Mouse (Mus musculus) lung, postnatal 0 days (tissue): Measurements from ENCODE around the gene Zp3. TPM values are rescaled to one million over a fixed set of nuclear protein-coding genes. Genes with fewer than 3 reads are reported as not detected.

Source experiments
- ATAC-seq: fragments of 200-750 bp; cut with Nextera tagmentation; 2 replicates; pipeline ENCODE4 v1.8.0; 2017; ENCODE audit warnings: moderate library complexity
- DNase-seq: peaks from one replicate; pipeline ENCODE4 v3.0.0-alpha.2; 2016; ENCODE audit warnings: low spot score
- H3K27ac ChIP-seq: fragments of 300-500 bp; sonication (generic); 2 replicates; pipeline ENCODE4 v1.5.1; 2014; ENCODE audit warnings: antibody characterized with exemption, mild to moderate bottlenecking, low read length, mixed read lengths
- H3K27me3 ChIP-seq: fragments of 300-500 bp; sonication (generic); replicated peaks from 2 replicates; pipeline ENCODE4 v1.6.1; 2014; ENCODE audit warnings: low read length, mixed read lengths; ENCODE audit not compliant: insufficient read depth
- H3K36me3 ChIP-seq: fragments of 300-500 bp; sonication (generic); 2 replicates; pipeline ENCODE4 v1.6.1; 2014; ENCODE audit warnings: low read length, mixed read lengths; ENCODE audit not compliant: insufficient read depth
- H3K4me1 ChIP-seq: fragments of 300-500 bp; sonication (generic); 2 replicates; pipeline ENCODE4 v1.6.1; 2014; ENCODE audit warnings: antibody characterized with exemption, low read depth, low read length, mixed read lengths; ENCODE audit not compliant: insufficient read depth
- H3K4me2 ChIP-seq: fragments of 300-500 bp; sonication (generic); replicated peaks from 2 replicates; pipeline ENCODE4 v1.6.1; 2014; ENCODE audit warnings: low read depth, mild to moderate bottlenecking, low read length, moderate library complexity, mixed read lengths
- H3K4me3 ChIP-seq: fragments of 300-500 bp; sonication (generic); 2 replicates; pipeline ENCODE4 v1.5.1; 2014; ENCODE audit warnings: low read depth, low read length
- H3K9ac ChIP-seq: fragments of 300-500 bp; sonication (generic); replicated peaks from 2 replicates; pipeline ENCODE4 v1.6.1; 2014; ENCODE audit warnings: low read depth, mild to moderate bottlenecking
- H3K9me3 ChIP-seq: fragments of 300-500 bp; sonication (generic); 2 replicates; pipeline ENCODE4 v1.6.1; 2016; ENCODE audit warnings: low read length, mixed read lengths
- CTCF ChIP-seq: IDR thresholded peaks from 2 replicates; pipeline ENCODE4 v1.5.1; 2016; ENCODE audit warnings: antibody characterized with exemption, mild to moderate bottlenecking
- EP300 ChIP-seq: IDR thresholded peaks from 2 replicates; pipeline ENCODE4 v1.6.1; 2016; ENCODE audit warnings: antibody characterized with exemption, mild to moderate bottlenecking, control low read depth
- WGBS: fragments of 180-500 bp; shearing (Covaris S2); extraction: QIAGEN DNeasy Blood & Tissue Kit; methylation state at CpG from one replicate; pipeline ENCODE4 v1.1.7; 2014; 5-methylcytosine and 5-hydroxymethylcytosine counted together
- polyA plus RNA-seq: library from polyadenylated mRNA; unstranded; fragments of >200 nt; fragmentation: Nextera tagmentation; extraction: Ambion mirVana; gene quantifications from 2 replicates; pipeline ENCODE4 v1.2.1, GENCODE M21; 2015

The Zp3 gene
- polyA plus RNA-seq, 1 experiment from 2014 or later = 0.35 TPM

DNA sequence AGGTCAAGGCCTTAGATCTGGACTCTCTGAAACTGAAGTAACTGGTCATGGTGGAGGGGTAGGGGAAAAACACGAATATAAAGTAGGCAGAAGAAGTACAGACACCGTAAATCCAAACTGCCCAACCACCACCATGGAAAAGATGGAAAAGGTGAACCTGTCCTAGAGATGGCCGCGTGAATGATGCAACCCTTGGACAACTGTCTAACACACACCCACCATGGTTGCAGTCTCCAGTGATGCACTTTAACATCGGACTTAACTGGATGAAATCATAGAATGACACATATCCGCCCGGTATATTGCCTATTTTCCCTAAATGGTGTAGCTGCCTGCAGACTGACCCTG, 44.7 kb upstream of the Zp3 start:
- Histone ChIP-seq H3K4me1 (peaks cover 4% of the 10 kb centered on the region; the same call in 1 of the 2 replicates), H3K4me3 (0 out of 2 replicates have a peak overlapping the region, but pooled peaks have one; percentile 93), H3K36me3 (peaks cover 9% of the 10 kb centered on the region; the same call in 1 of the 2 replicates), H3K27ac (peak overlapping the region; percentile 96), H3K4me2 (peak overlapping the region; percentile 77), H3K27me3 (no peaks in the 10 kb centered on the region), H3K9me3 (no peaks in the 10 kb centered on the region), H3K9ac (no peak overlapping the region)
- ATAC-seq (peak; percentile 4), DNase-seq (no peak)
- 45% methylated on average over 7 of the region's 7 CpGs for WGBS
- TF ChIP-seq CTCF = no peak

DNA sequence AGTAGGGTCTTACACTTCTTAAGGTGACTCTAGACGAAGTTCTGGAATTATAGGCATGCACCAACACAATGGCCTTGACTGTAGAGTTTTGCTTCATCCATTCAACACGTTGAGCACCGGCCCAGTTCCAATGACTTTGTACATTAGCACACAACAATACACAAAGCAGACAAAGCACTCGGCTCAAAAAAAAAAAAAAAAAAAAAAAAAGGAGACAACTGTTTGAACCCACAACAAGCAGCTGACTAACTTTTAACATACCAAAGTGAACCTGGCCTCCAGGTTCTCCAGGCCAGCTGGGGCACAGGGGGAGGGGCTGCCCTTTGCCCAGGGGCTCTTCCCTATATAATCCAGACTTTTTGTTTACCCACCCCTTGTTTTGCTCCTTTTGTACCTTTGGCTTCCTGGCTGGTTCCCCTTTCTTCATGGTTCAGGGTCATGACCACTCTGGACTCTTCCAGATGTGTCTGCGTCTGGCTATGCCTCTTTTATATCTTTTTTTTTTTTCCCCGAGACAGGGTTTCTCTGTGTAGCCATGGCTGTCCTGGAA, 44.2 kb upstream of the Zp3 start:
- ATAC-seq = no peak

DNA sequence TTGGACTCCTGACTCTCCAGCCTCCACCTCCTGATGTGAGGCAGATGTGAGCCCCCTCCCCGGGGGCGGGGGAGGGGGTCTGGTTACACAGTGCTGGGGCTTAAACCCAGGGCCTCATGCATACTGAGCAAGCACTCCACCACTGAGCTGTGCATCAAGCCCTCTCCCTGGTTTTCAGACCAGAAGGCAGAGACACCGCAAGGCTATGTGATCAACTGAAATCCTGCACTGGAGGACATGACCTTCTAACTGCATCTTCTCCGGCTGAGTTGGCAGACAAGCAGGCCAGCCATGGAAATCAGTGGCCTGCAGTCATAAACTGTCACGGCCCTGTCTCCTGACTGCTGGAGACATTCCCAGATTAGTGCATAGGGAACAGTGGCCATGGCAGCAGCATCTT, 39.3 kb upstream of the Zp3 start:
- Histone ChIP-seq H3K4me1 (no peaks in the 10 kb centered on the region), H3K9ac (no peak overlapping the region), H3K27me3 (no peaks in the 10 kb centered on the region), H3K36me3 (no peaks in the 10 kb centered on the region), H3K4me2 (no peak overlapping the region), H3K9me3 (no peaks in the 10 kb centered on the region), H3K27ac (no peak overlapping the region), H3K4me3 (no peak overlapping the region)
- WGBS = 60% methylated on average over 5 of the region's 5 CpGs
- DNase-seq = no peak
- no peak for ATAC-seq
- TF ChIP-seq EP300 = no peak
- TF ChIP-seq CTCF = no peak

More for the DNA sequence above, 44.2 kb upstream of the Zp3 start:
- H3K27me3 ChIP-seq = no peaks in the 10 kb centered on the region
- no peak overlapping the region for H3K9ac ChIP-seq
- 72% methylated on average over 6 of the region's 6 CpGs for WGBS
- no peak overlapping the region for H3K4me2 ChIP-seq
- peaks cover 4% of the 10 kb centered on the region; the same call in 1 of the 2 replicates for H3K4me1 ChIP-seq
- TF ChIP-seq CTCF (no peak), EP300 (no peak)
- H3K36me3 ChIP-seq = peaks cover 3% of the 10 kb centered on the region; the same call in 1 of the 2 replicates
- H3K9me3 ChIP-seq = no peaks in the 10 kb centered on the region
- H3K4me3 ChIP-seq = no peak overlapping the region
- H3K27ac ChIP-seq = 0 out of 2 replicates have a peak overlapping the region, but pooled peaks have one; percentile 96
- DNase-seq = no peak

DNA sequence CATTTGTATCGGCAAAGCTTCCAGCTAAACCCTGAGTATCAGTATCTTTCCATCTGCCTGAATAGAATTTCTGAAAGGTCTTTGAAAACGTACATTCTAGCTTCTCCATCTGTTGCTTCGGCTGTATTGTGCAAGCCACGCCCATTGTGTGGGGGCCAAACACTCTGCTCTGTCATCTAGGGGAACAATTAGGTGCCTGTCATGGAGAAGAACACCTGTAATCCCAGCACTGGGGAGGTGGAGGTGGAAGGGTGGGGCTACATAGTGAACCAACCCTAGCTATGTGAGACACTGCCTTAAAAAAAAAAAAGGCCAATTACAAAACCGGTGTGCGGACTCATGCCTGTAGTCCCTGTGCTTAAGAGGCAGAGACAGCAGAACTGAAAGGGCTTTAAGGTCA, 37.2 kb upstream of the Zp3 start:
- DNase-seq = no peak
- WGBS = 68% methylated on average over 6 of the region's 6 CpGs
- Histone ChIP-seq H3K9ac (no peak overlapping the region), H3K4me2 (no peak overlapping the region), H3K4me1 (no peaks in the 10 kb centered on the region; the same call in 1 of the 2 replicates), H3K27ac (no peak overlapping the region), H3K27me3 (no peaks in the 10 kb centered on the region), H3K36me3 (no peaks in the 10 kb centered on the region), H3K4me3 (no peak overlapping the region), H3K9me3 (no peaks in the 10 kb centered on the region)
- no peak for ATAC-seq
- TF ChIP-seq EP300 = no peak
- no peak for TF ChIP-seq CTCF

DNA sequence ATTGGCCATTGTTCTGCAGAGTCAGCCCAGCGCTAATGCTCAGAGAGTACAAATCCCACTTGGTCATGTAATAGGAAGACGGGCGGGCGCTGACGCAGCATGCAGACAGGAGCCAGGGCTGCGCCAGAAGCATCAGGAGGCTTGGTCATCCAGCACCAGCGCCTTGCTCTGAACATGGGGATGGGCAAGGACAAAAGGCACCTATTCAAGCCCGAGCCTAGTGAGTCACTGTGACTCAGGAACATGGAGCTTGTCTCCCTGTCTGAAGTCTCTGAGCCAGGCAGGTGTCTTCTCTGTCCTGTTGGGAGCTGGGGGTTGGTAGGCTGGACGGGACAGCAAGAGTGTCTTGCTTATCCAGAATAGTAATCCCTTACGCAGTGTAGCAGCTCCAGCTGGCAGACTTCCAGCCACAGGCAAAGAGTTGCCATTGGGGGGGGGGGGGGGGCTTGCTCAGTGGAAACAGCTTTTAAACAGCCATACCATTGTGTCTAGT, 33.9 kb upstream of the Zp3 start:
- H3K36me3 ChIP-seq = no peaks in the 10 kb centered on the region
- TF ChIP-seq EP300 = no peak
- TF ChIP-seq CTCF = no peak
- no peaks in the 10 kb centered on the region; the same call in 1 of the 2 replicates for H3K4me1 ChIP-seq
- DNase-seq (no peak), ATAC-seq (peak; percentile 38)
- no peaks in the 10 kb centered on the region for H3K9me3 ChIP-seq
- no peak overlapping the region for H3K9ac ChIP-seq
- 38% methylated on average over 10 of the region's 10 CpGs for WGBS
- no peaks in the 10 kb centered on the region for H3K27me3 ChIP-seq
- no peak overlapping the region for H3K4me2 ChIP-seq
- no peak overlapping the region for H3K4me3 ChIP-seq
- H3K27ac ChIP-seq = no peak overlapping the region

DNA sequence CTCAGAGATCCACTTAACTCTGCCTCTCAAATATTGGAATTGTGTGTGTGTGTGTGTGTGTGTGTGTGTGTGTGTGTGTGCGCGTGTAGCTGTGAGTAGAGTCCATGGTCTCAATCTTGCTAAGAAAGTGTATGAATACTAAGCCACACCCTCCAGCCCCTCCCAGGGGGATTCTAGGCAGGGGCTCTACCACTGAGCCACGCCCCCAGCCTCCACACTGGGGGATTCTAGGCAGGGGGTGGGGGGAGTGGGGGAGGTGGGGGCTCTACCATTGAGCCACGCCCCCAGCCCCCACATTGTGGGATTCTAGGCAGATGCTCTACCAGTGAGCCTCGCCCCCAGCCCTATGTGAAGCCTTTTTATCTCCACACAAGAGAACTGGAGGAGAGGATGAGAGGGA, 33.3 kb upstream of the Zp3 start:
- no peaks in the 10 kb centered on the region; the same call in 1 of the 2 replicates for H3K4me1 ChIP-seq
- H3K27me3 ChIP-seq = no peaks in the 10 kb centered on the region
- no peak for TF ChIP-seq EP300
- no peak for TF ChIP-seq CTCF
- H3K9me3 ChIP-seq = no peaks in the 10 kb centered on the region
- no peak overlapping the region for H3K27ac ChIP-seq
- ATAC-seq (0 out of 2 replicates have a peak, but pooled peaks have one; percentile 4), DNase-seq (no peak)
- H3K9ac ChIP-seq = no peak overlapping the region
- no peak overlapping the region for H3K4me2 ChIP-seq
- no peak overlapping the region for H3K4me3 ChIP-seq
- no peaks in the 10 kb centered on the region for H3K36me3 ChIP-seq
- WGBS = 66% methylated on average over 4 of the region's 5 CpGs
